Mouse (Mus musculus) urinary bladder, postnatal 14 days (tissue): ENCODE data around the gene Rab3ip.
A peak's percentile ranks its signal among the peaks of the same experiment; 100 is the strongest.

ENCODE experiments used
- DNase-seq: peaks from one replicate; pipeline ENCODE4 v3.0.0; 2021; ENCODE audit warnings: low spot score

The Rab3ip gene

DNA sequence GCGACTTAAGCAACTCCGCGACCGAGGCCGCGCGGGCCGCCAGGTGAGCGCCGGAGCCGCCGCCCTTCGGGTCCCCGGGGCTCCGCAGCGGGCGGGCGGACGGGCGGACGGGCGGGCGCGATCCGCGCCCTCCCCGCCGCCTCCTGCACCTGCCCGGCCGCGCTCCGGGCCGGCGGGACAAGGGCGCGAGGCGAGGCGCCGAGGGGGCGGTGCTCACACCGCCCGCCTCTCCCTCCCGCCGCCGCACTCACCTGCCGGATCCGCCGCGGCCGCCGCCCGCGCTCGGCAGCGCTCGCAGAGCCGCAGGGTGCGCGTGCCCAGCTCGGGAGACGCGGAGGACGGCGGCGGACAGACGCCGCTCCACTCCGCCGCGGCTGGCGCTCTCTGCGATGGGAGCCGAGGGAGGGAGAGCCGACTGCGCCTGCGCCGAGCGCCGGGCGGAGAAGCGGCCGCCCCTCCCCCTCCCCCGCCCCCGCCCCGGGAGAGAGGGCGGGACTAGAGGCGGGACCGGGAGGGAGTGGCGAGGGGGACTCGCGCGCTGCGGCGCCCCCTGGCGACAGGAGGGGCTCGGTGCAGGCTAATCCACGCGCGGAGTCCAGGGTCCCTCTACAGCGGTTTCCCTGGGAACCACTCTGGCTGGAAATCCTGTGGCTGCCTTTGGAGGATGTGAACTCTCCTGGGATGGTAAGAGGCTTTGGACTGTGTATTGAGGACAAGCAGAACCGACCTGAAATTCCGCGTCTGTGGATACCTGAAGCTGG, at the start of gene Rab3ip:
TSS of gene Rab3ip (minus strand) at position 761 of the 761 bp plus-strand sequence.
- peak; percentile 88 for DNase-seq

DNA sequence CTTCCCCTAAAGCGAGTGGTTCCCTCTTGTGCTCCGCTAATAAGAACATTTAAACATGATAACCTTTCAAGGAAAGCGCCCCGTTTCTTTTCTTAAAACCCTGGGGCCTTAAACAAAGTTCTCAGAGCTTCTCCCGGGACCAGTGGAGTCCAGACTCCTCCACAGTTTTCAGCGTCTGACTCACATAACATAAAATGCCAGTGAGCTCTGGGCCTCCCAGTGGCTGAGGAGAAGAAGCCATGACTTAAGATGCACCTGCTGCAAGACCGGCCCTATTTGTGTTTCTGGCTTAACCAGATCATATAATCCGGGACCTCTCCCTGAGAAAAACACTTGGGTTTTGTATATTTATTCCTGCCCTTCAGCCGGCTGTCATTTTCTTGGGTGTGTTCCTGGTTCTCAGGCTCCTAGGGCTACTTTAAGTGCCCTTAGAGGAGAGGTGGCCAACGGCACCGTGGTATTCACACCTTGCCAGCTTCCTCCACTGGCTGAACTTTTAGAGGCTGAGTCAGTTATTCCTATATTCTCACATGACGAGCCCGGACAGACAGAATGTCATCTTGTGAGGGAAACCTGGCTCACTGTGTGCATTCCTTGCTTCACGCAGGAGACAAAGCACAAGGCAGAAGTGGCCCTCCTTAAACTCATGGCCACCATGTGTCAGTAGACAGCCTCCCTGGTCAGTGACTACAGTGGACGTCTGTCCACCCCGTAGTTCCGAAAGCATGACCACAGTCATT, 48.3 kb upstream of the Rab3ip start:
- DNase-seq: no peak

DNA sequence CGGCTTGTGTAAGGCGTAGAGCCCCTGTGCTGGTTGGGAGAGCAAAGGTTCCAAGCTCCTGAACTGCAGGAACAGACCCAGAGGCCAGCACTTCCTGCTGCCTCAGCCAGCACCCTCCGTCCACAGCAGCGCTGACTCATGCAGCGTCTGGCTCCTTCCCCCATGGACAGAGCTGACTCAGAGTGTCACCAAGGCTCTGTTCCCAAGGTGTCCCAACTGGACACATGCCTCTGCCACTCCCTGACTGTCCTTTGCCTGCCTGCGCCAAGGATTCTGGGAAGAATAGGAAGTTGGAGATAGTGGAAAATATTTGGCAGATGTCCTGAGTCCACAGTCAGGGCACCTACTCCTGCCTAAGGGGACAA, 45.6 kb upstream of the Rab3ip start:
- peak; percentile 85 for DNase-seq

DNA sequence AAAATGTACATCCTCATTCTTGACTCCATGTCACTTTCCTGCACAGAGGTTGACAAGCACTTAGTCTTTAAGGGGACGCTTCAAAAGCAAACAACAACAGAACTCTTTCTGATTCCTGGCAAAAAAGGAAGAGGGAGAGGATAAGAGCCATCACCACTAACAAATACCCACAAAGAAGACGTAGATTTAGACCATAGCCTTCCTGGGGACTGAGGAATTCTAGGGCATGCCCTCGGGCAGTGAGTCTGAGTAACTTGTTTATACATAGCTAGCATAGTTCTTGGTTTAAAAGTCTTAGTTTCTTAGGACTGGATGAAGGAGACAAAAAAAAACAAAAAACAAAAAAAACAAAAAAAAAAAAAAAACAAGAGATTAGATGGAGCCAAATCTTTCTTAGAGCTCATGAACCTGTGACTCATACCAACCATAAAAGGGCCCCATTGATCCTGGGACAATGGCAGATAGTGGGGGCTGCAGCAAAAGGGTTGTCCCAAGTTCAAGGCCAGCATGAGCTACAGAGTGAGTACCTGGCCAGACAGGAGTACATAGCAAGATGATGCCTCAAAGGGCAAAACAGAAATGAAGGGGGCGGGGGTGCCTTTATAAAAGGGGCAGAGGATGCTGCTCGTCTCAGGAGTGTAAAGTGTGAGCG, 45.1 kb upstream of the Rab3ip start:
- DNase-seq: no peak

DNA sequence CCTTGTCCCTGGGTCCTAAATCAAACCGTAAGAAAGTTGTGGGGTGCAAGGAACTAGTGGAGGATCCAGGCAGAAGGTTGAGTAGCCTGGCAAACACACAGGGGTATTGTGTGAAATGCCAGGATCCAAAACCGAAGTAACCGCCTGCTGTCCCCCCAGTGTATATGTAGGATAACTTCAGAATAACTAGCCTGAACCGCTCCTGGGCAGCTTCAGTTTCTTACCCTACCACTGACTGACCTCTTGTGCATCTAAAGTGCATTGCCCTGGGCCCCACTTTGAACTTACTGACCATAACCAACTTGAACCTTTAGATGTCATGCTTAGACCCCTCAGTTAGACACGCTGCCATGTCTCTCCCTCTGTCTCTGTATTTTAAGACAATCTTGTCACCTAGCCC, 44.6 kb upstream of the Rab3ip start:
- no peak for DNase-seq

DNA sequence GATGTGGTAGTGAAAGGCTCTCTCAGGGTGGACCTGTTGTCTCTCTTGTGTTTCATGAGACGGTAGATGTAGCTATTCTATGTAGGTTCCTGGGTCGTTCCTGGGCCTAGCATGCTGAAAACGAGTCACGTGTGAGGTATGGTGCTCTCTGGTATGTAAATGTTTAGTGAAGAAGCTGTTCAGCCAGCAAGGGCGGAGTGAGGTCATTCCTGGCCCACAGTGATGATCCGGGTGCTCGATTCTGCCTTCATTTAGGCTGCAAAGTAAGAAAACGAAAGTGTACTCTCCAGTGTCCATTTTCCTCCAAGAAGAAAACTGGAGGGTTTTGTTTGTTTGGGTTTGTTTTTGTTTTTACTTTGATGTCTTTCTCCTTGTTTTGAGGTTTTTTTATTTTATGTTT, 43.4 kb upstream of the Rab3ip start:
- no peak for DNase-seq

DNA sequence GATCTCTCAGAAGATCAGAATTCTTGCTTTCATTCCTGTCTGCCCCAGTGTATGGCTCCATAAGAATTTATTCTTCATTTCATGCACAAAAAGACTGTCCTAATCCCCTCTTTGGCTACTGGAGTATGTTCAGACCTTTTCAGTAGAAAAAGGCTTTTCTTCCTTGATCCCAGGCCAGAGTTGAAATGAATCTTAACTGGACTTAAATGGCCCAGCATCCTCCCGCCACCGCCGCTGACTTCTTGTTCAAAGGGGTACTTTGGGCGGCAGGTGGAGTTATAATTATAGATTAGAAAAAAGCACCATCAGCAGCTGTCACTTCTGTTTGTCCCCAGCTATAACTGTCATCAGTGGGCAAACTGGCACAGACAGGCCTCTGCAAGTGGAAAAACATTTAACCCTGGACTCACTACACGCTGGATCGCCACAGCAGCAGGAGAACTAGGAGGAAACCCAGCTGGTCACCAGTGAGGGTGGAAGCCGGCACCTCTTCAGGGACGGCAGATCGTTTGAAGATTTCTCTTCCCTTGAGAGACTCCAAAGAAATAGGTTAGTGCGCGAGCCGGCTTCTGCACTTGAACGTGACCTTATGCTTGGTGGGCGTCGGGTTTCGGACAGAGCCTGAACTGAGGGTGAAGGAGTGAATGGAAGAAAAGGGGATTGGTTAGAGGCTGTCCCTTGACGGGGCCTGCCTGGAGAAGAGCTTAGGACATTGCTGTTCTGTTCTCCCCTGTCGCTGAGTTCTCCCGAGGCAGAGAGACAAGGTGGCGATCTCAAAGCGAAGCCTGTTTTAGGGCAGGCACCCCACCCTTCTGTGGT, 35.9 kb upstream of the Rab3ip start, which contains the start of gene Best3:
TSS of gene Best3 (plus strand) at position 51 of the 819 bp plus-strand sequence.
- DNase-seq: no peak

DNA sequence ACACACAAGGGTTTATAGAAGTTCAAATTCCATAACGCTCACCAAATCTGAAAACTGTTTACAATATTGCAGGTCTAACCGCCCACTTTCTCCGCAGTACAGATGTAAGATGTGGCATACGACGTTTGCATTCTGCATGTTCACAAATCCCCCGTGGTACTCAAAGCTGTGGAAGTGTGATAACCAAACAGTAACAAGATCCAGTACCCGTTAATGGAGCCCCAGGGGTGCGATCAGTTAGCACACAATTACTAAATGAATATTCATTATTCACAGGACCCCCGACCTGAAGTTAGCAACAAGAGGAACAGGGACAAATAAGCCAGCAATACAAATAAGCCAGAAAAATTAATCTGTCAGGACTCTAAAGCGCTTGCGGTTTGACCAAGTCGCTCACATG, 34.3 kb upstream of the Rab3ip start:
- DNase-seq: no peak

DNA sequence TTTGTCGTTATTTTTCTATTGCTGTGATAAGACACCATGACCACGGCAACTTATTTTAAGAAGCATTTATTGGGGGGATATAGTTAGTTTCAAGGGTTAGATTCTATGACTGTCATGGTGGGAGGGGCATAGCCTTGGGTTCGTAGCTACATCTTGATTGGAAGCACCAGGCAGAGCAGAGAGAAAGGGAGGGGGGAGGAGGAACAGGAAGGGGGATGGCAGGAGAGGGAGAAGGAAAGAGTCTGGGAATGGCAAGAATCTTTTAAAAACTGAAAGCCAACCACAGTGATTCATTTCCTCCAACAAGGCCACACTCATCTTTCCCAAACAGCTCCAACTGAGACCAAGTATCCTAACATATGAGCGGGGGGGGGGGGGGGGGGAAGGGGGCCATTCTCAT, 32.0 kb upstream of the Rab3ip start:
- DNase-seq: no peak

DNA sequence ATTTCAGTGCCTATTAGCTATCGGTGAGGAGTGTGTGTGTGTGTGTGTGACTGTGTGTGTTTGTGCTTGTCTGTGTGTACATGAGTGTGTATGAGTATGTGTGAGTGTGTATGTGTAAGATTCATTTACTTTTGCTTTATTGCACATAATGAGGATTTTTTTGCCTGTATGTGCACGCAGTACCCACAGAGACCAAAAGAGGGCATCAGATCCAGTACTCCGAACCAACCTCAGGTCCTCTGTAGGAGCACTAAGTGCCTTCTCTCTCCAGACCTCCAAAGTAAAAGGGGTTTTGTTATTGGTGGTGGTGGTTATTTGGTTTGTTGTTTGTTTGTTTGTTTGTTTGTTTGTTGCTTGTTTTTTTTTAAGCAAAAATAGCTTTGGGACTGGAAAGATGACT, 30.3 kb upstream of the Rab3ip start:
- DNase-seq: peak; percentile 49

DNA sequence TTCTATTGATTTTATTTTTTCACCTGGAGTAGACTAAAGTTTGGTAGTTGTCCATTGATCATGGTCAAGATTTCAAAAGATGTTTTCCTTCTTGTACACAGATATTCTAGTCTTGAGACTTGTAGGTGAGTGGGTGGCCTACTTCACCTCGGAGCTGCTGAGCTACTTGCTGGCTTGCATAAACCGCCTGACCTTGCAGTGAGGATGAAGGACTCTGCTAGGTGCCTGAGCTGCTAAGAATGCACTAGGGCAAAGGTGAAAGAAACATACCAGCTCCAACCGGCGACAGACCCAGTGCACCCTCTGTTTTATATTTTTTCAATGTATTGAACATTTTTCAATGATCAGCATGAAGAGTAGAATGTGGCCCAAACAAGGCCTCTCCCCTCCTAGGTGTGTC, 29.7 kb upstream of the Rab3ip start:
- no peak for DNase-seq

DNA sequence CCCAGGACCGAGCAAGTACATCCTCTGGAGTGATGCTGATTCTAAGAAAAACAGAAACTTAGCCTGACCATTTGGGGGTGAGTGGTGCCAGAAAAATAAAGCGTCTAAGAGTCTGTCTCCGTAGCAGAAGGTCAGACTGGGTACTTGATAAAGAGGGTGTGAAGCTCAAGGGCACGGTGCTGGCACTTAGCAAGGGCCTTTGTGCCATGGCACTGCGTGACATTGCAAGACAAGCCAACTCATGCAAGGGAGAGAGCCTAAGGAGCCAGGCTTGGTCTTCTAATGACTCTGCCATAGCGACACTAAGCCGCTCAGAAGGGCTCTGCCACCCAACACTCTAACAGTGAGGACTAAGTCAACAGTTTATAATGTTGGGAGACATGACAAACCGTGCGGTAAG, 28.3 kb upstream of the Rab3ip start:
- no peak for DNase-seq

DNA sequence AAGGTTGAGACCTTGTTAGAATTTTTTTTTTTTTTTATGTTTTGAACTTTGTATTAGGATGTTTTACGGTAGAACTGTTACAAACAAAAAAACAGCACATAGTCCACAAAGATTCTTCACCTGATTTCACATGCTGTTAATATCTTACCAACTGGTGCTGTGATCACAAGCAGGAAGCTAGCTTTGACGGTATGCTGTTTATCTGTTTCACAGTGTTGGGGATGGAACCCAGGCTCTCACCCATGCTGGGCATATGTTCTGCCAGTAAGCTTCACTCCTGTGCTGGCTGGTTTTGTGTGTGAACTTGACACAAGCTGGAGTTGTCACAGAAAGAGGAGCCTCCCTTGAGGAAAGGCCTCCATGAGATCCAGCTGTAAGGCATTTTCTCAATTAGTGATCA, 27.3 kb upstream of the Rab3ip start:
- no peak for DNase-seq

DNA sequence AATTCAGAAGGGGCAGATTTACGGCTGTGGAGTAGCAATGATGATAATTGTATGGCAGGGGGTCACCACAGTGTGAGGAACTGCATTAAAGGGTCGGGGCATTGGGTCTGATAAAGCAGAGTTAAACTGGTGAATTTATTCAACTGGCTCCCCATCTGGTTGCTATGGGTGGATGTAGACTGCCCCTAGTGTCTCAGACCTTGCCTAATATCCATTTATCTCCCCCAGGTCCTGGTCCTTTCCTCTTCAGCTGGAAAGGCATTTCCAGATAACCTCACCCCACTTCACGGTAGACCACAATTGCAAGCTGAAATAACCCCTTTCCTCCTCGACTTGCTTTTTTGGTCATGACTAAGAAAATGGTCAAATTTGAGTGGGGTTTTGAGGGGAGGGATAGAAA, 26.9 kb upstream of the Rab3ip start:
- DNase-seq: no peak

DNA sequence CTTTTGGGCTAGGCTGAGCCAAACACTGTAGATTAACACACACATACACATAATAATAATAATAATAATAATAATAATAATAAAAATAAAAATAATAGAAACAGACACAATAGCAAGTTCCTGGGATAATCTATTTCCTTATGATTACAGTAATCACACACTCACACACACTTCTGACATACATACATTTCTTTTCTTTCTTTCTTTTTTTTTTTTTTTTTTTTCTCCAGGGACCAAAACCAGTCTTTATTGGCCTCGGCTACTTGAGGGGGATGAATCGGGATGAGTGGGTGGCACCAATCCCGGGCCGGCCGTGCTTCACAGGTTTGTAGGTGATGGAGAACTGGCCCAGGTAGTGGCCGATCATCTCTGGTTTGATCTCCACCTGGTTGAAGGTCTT, 21.9 kb upstream of the Rab3ip start, which contains the start of gene Gm10271:
TSS of gene Gm10271 (minus strand) at position 101 of the 400 bp plus-strand sequence.
- no peak for DNase-seq

DNA sequence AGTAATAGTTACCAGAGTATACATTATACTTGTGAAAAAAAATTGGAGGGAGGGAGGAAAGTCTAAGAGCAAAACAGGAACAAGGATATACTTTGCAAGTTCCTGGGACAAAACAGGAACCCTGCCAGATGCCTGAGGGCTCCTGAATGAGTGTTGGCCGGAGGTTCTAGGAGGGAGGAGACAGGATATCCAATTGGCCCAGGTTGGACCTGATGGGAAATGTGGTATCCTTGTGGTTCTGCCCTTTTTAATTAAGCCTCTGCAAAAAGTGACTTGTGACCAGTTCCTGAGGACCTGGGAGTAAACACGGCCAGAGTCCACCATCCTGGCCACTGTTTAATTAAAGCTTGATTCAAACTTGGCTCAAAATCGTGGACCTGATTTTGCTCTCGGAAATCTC, 18.2 kb upstream of the Rab3ip start:
- DNase-seq: no peak

DNA sequence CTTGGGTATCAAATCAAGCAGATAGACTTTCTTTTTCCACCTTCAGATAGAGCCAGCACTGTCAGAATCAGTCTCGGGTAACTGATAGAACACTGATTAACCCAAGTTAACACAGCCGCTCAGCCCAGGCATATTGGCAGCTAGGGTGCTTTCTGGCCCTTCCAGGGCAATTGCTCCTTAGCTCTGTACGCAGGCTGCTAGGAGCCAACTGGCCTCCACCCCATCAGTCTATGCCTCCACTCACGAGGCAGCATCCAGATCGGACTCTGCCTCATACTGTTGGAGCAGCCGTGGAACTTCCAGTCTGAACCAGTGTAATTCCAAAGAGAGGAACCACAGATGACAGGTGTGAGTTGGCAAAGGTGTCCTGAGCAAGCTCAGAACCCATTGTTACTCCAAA, 15.5 kb upstream of the Rab3ip start:
- DNase-seq: no peak

DNA sequence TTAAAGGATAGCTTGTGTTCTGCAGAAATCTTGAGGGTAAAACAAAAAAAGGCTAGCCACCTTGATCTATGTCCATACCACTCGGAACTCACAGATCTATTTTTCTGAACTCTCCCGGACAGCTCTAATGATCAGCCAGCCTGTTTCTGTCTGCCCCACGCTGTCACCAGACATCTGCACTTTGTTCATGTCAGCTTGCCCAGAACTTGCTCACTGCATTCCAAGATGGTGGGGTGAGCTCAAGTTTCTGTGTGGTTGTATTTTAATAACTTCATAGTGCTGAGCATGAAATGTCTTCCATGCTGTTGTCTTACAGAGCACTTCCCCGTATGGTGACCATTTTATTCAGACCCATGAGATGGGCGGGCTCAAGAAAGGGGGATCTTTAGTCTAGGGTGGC, 14.7 kb upstream of the Rab3ip start:
- DNase-seq: peak; percentile 16

DNA sequence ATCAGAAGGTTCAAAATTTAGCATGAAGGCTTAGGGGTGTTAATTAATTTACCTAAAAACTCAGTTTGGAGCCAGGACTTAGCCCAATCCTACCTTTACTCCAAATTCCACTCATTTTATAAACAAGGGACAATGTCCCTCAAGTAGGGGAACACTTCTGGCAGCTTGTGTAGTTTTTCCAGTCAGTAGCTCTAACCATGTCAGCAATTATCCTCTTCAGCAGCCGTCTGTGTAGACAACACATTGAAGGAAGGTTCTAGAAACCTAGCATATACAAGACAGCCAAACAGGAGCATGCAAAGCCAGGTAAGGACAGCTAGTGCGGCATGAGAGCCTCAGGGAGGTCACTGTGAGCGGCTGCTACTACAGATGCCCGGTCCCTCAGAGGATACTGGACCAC, 14.0 kb upstream of the Rab3ip start:
- no peak for DNase-seq

DNA sequence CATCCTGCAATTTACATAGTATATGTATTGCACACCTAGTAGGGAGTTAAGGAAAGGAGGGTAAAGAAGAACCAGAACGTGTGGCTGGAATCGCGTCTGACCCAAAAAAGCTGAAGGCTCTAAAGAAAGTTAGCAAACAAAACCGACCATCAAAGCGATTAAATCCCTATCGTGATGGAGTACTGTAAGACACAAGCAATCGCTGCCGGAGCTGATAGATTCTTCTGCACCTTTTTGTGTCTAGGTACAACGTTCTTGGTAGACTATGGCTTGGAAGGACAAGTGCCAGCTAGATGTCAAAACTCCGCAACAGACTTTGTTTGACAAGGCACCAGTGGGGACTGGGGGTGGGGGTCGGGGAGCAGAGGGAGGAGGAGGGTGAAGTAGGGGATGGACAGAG, 13.5 kb upstream of the Rab3ip start:
- DNase-seq: no peak

DNA sequence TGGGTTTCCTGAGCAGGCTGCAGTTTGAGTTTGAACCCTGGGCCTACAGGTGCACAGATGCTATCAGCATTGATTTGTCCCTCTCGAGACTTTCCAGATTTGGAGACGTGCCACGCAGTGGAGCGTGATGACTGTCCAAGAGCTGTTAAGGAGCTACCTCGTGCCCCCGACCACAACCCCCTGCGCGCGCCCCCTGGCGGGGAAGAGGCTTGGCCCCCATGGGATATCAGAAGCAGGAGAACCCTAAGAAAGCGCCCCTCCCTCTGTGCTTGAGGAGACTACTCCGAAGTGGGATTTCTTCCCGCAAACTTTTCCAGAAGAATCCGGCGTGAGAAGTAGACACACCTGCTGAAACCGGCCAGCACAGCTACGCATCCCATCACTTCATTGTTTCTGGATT, 12.2 kb upstream of the Rab3ip start:
- no peak for DNase-seq

DNA sequence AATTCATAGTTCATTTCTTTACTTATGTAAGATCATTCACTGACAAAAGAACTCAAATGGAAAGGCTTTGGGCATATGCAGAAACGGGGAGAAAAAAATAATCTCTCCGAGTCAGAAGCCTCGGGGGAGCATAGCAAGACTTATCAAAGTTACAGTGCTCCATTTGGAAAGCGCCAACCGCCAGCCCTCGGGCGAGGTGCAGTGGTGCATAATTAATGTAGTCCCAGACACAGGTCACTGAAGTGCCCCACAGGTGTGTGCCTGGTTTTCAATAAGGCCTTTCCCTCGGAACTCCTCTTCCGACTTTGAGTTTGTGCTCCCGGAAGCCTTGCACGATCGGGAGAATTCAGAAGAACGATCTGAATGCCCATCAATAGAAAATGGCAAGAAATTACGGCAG, 11.6 kb upstream of the Rab3ip start:
- DNase-seq: no peak
